Mouse (Mus musculus): ENCODE data around the gene Rtbdn. TPM values are rescaled to one million over a fixed set of nuclear protein-coding genes. Genes with fewer than 3 reads are reported as not detected.
A peak's percentile ranks its signal among the peaks of the same experiment; 100 is the strongest.

Gene Rtbdn
- total RNA-seq, 2 experiments from 2014 or later = not detected

GRCm38 (mm10) chr8:84980622-84981358 is 34.0 kb downstream of the Rtbdn start:
- peak; percentile 69 for DNase-seq

DNA sequence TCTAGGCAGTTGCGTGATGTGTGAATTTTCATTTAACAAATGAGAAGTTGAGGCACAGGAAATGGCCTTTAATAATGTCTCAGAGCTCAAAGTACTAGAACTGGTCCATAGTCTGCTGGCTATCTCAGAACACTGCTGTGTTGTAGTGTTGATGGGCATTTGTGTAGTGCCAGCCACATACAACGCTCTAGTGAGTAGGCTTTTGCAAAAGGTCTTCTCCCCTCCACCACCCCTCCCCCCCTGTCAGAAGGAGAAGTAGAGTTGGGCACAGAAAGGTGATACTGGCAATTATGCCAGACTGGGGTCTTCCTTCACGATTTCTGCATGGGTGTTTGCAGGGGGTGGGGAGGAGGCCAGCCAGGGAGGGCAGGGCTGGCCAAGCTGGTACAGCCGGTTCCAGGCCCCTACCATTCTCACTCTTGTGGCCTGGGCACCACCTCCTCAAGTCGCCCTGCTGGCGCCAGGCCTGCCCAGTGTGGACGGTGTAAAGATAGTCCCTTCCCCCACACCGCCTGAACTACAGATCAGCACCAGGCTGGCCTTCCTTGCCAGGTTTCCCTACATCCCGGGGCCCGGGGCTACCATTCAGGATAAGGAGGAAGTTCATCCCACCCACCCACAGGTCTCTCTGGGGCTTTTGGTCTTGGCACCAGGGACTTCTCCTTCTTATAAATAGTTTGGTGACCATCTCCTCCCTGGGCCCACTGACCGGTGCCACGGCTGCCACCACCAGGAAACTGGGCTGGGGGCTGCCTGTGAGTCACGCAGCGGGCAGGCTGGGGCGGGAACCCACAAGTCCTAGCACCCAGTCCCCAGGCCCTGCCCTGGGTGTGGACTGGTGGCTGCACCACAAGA is 35.1 kb downstream of the Rtbdn start:
- no peak for DNase-seq

DNA sequence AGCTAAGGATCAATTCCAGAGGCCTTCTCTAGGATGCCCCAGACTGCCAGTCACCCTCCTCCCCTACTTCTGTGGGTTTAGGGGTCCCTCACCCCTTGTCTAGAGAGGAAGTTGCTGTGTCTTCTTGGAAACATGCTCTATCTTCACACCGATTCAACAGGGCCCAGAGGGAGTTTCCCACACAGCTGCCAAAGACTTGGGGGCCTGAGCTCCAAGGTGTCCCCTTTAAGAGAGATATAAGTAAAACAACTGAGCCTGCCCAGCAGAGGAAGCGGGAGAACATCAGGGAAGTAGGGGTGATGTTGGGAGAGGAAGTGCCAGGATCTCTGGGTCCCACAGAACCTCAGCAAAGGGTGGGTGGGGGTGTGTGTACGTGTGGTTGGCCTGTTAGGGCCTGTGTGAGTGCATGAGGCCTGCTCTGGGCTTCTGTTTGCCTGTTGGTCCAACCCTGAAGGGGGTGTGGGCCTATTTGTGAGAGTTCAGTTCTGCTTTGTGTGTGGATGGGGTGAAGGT is 35.8 kb downstream of the Rtbdn start:
- DNase-seq = no peak

DNA sequence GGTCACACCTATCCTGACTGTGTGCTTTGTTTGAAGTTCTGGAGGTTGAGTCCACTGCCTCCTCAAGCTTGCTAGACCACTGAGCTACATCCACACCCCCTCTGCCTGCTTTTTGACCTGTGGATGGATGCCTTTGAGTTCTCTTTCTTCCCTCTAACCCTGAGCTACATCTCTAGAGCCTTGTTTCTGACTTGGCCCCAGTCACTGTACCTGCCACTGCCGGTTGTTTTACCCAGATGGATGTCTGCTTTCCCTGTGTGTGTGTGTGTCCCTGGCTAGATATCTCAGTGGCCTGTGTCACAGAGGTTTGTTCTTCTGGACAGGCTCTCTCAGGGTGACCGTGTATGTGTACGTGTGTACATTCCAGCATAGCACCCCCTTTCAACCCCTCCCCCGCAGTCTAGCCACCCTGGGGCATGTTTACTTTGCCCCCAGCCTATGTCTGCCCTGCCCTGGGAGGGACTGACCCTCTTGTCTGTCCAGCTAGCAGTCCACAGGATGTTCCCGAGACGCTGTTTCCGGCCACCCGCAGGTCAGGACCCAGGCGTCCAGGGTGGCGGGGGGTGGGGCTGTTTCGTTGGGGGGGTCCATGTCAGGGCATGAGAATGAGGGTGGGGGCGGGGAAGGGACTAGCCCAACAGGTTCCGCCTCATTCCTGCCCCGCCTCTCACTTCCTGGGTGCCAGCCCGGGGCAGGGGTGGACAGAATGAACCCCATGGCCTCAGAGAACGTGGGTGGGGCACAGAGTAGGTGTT is 37.7 kb downstream of the Rtbdn start:
- DNase-seq = no peak

- DNase-seq = no peak
These were observed 38.4 kb downstream of the Rtbdn start for GRCm38 (mm10) chr8:84985049-84985683.

GRCm38 (mm10) chr8:84985684-84986378 is 39.0 kb downstream of the Rtbdn start:
- peak; percentile 77 for DNase-seq

GRCm38 (mm10) chr8:84986379-84986945 is 39.7 kb downstream of the Rtbdn start:
- no peak for DNase-seq

DNA sequence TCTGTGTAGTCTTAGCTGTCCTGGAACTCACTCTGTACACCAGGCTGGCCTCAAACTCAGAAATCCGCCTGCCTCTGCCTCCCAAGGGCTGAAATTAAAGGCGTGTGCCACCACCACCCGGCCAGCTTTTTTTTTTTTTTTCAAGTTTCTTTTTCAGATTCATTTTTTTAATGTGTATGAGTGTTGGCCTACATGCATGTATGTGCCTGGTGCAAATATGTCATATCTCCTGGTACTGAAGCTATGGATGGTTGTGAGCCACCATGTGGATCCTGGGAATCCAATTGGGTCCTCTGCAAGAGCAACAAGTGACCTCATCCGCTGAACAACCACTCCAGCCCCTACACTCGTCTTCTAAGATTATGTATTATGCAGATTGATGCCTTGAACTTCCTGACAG is 40.6 kb downstream of the Rtbdn start:
- no peak for DNase-seq

GRCm38 (mm10) chr8:84987903-84988302 is 41.1 kb downstream of the Rtbdn start:
- no peak for DNase-seq

DNA sequence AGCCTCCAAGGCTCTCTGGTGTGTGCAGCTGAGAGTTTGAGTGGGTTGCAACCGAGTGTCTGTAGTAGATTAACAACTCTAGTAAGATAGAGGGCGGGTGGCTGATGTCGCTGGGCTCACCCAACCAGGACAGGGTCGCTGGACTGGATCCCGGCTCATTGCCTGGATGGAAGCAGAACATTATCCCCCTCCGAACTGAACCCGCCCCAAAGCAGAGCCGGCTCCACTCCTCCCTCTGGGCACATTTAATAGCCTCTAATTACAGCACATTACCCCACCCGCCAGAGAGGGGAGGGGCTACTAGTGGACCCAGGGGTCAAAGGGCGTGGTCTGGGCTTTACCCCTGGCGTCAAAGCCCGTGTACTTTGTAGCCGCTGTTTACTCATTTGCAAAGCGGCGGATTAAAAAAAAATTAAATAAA is 42.5 kb downstream of the Rtbdn start:
- DNase-seq = peak; percentile 33

DNA sequence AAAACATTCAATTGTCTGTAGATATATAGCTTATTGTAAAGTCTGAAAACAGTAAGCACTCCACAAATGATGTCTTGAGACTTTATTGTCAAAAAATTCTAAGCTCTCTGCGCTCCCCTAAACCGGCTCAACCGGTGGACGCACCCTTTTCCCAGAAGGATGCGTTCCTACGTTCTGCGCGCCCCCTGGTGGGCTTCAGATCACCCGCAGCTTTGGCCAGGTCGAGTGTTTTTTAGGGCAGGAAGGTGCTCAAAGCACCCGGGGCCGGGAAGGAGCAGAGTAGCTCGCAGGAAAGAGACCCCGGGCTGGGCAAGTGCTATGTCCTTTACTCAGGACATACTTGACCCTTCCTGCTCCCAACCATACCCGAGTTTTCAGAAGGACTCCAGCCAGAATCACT is 43.0 kb downstream of the Rtbdn start:
- peak; percentile 95 for DNase-seq

DNA sequence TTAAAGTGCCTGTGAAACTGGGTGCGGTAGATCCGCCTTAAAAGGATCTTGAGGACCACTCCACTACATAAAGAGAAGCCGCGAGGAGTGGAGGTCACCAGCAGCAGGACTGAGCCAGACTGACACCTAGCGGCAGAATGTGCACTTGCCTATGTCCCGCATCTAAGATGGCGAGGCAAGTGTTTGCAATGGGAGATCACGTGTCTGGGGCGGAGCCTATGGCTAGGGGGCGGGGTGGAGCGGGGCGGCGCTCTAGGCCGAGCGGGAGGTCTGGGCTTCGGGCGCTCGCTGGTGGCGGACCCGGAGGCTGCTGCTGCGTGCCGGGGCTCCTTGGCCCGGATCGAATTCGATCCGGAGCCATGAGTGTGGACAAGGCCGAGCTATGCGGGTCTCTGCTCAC is 43.6 kb downstream of the Rtbdn start, which contains the start of gene Hook2:
TSS of gene Hook2 (plus strand) at position 255 of the 400 bp plus-strand sequence.
- peak; percentile 95 for DNase-seq

- no peak for DNase-seq
These were observed 44.0 kb downstream of the Rtbdn start for GRCm38 (mm10) chr8:84990836-84991235.

- DNase-seq = no peak
These were observed 47.6 kb downstream of the Rtbdn start for GRCm38 (mm10) chr8:84994375-84994774.

- peak; percentile 56 for DNase-seq
These were observed 48.9 kb downstream of the Rtbdn start for GRCm38 (mm10) chr8:84995680-84996079.

- no peak for DNase-seq
These were observed 50.2 kb downstream of the Rtbdn start for GRCm38 (mm10) chr8:84996978-84997377.

GRCm38 (mm10) chr8:84997649-84998295 is 51.0 kb downstream of the Rtbdn start:
- peak; percentile 94 for DNase-seq
